Mouse (Mus musculus): ENCODE measurements around the gene Rasgrp2. TPM values are rescaled to one million over a fixed set of nuclear protein-coding genes. Genes with fewer than 3 reads are reported as not detected.

The Rasgrp2 gene
- polyA plus RNA-seq, 1 experiment from 2014 or later, result 34.8 TPM

DNA sequence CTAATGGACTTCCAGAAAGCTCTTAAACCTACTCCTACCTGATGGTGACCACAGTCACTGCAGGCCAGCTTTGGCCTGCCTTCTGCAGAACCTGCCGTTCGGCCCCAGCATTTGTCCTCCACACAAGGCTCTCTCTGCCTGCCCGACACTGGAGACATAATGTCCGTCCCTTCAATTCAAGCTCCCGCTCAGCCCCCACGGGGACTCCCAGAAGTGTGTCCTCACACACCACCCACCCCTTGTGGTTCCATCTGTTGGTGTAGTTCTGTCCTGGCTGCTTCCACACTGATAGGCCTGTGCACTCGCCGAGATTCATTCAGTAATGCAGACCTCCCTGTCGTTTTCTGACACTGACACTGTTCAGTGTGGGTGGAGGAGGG is 22.1 kb downstream of the Rasgrp2 start:
- H3K9ac ChIP-seq, result no peak overlapping the region
- H3K4me1 ChIP-seq (ENCODE audit: insufficient read depth), result 0 out of 2 replicates have a peak, but pooled peaks cover 3% of the 10 kb centered on the region
- H3K9me3 ChIP-seq (ENCODE audit: low read depth, low read length), result no peaks in the 10 kb centered on the region
- H3K27me3 ChIP-seq (ENCODE audit: insufficient read depth, low read length), result peaks cover 59% of the 10 kb centered on the region
- TF ChIP-seq CTCF (IDR thresholded peaks at IDR 0.05; ENCODE audit: low read depth), result no peak
- H3K4me2 ChIP-seq, result no peak overlapping the region
- 68% methylated on average over 9 of the region's 9 CpGs for WGBS
- H3K4me3 ChIP-seq (ENCODE audit: low read depth, low read length), result no peak overlapping the region
- DNase-seq (no peak), ATAC-seq (ENCODE audit: insufficient read depth) (no peak)
- H3K36me3 ChIP-seq (ENCODE audit: insufficient read depth), result no peaks in the 10 kb centered on the region
- no peak overlapping the region for H3K27ac ChIP-seq (ENCODE audit: low read depth)

DNA sequence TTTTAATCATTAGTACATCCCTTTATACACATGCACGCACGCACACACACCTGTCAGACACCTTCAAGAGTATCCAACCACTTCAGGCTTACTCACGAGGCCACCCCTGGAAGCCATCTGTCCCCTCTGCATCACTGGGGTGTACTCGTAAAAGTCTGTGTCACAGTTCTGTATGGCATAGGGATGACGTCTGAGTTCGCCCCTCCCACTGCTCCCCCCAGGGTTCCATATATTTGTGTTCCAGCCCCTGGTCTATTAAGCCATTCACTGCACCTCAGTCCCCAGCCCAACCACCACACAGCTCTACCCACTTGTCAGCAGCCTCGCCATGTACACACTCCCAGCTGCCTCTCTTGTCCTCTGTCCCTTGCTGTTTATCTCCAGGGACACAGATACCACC is 22.9 kb downstream of the Rasgrp2 start:
- Histone ChIP-seq H3K9ac (no peak overlapping the region), H3K27me3 (ENCODE audit: insufficient read depth, low read length) (peaks cover 67% of the 10 kb centered on the region), H3K36me3 (ENCODE audit: insufficient read depth) (no peaks in the 10 kb centered on the region), H3K4me3 (ENCODE audit: low read depth, low read length) (no peak overlapping the region), H3K9me3 (ENCODE audit: low read depth, low read length) (no peaks in the 10 kb centered on the region), H3K27ac (ENCODE audit: low read depth) (no peak overlapping the region), H3K4me1 (ENCODE audit: insufficient read depth) (0 out of 2 replicates have a peak, but pooled peaks cover 3% of the 10 kb centered on the region), H3K4me2 (no peak overlapping the region)
- ATAC-seq (ENCODE audit: insufficient read depth), result no peak
- no peak for DNase-seq
- 59% methylated on average over 7 of the region's 7 CpGs for WGBS
- no peak for TF ChIP-seq CTCF (IDR thresholded peaks at IDR 0.05; ENCODE audit: low read depth)

DNA sequence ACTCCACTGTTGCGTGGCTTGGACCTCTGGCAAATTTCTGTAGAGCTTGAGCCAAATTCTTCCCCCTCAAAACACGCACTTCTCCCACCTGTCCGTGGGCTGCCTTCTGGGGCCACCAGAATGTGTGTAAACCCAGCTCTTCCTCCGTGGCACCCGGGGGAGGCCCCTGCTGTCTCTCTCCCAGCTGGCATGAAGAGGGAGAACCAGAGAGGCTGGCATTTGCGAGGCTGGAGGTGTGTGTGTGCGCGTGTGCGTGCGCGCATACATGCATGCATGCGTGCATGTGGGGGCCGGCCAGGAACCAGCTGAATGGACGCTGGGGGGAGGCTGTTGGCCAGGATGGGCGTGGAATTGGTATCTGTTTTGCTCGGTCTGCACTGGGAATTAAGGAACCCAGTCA is 24.1 kb downstream of the Rasgrp2 start:
- TF ChIP-seq CTCF (IDR thresholded peaks at IDR 0.05; ENCODE audit: low read depth), result no peak
- no peak for ATAC-seq (ENCODE audit: insufficient read depth)
- Histone ChIP-seq H3K9me3 (ENCODE audit: low read depth, low read length) (no peaks in the 10 kb centered on the region), H3K4me1 (ENCODE audit: insufficient read depth) (0 out of 2 replicates have a peak, but pooled peaks cover 2% of the 10 kb centered on the region), H3K4me3 (ENCODE audit: low read depth, low read length) (no peak overlapping the region), H3K27ac (ENCODE audit: low read depth) (no peak overlapping the region), H3K27me3 (ENCODE audit: insufficient read depth, low read length) (peaks cover 69% of the 10 kb centered on the region), H3K36me3 (ENCODE audit: insufficient read depth) (no peaks in the 10 kb centered on the region), H3K9ac (no peak overlapping the region), H3K4me2 (no peak overlapping the region)
- WGBS, result 78% methylated on average over 16 of the region's 16 CpGs
- DNase-seq, result no peak

DNA sequence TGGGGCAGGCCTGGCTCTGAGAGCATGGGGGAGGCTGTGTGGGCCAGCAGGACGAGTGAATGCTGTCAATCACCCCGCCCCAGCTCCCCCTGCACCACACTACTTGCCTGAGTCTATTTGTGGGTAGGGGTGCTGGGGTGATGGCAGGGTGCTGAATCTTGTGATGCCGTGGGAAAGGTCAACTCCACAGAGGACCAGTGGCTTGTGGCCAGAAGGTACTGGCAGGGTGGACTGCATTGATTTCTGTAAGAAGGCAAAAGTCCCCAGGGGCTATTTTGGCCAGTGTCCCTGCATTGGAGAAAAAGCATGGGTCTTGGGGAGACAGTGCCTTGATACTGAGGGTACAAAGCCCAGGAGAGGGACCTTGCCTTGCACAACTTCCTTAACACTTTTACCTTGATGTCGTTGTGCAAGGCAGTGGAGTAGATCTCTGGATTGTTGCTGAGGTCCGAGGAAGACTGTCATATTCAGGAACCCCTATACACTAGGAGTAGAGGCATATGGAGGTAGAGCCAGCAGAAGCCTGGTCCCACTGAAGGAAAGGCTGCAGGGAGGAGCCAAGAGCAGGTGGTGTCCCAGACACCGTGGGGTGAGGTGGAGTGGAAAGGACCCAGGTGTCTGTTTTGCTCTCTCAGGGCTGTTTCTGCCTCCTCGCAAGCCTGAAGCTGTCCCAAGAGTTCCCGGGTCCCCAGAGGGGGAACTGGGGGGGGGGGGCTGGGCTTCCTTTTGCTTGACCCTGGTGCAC is 25.2 kb downstream of the Rasgrp2 start:
- no peaks in the 10 kb centered on the region for H3K9me3 ChIP-seq (ENCODE audit: low read depth, low read length)

DNA sequence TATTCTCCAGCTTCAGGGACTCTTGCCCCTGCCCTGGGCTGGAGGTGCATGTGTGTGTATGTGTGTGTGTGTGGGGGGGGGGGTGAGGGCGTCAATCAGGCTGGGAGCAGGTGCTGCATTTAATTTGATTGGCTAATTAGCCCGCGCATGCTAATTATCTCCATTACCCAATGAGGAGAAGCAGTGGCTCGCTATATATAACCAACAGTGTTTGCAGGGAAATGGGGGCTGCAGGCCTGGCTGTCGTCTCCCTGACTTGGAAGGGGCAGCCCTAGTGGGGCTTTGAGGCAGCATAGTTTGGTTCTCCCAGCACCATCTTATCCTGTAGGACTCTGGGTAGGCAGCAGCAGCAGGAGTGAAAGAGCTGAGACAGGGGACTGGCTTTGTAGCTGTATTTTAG is 26.5 kb downstream of the Rasgrp2 start:
- H3K36me3 ChIP-seq (ENCODE audit: insufficient read depth), result no peaks in the 10 kb centered on the region
- no peak for TF ChIP-seq CTCF (IDR thresholded peaks at IDR 0.05; ENCODE audit: low read depth)
- H3K4me3 ChIP-seq (ENCODE audit: low read depth, low read length), result no peak overlapping the region
- no peak overlapping the region for H3K27ac ChIP-seq (ENCODE audit: low read depth)
- no peak for DNase-seq
- 48% methylated on average over 5 of the region's 5 CpGs for WGBS
- peaks cover 5% of the 10 kb centered on the region; the same call in 1 of the 2 replicates for H3K4me1 ChIP-seq (ENCODE audit: insufficient read depth)
- no peak overlapping the region for H3K9ac ChIP-seq
- ATAC-seq (ENCODE audit: insufficient read depth), result no peak
- no peaks in the 10 kb centered on the region for H3K9me3 ChIP-seq (ENCODE audit: low read depth, low read length)
- peaks cover 69% of the 10 kb centered on the region for H3K27me3 ChIP-seq (ENCODE audit: insufficient read depth, low read length)
- H3K4me2 ChIP-seq, result no peak overlapping the region

More for the DNA sequence above, 25.2 kb downstream of the Rasgrp2 start:
- DNase-seq, result no peak
- no peak overlapping the region for H3K4me3 ChIP-seq (ENCODE audit: low read depth, low read length)
- no peak for ATAC-seq (ENCODE audit: insufficient read depth)
- H3K9ac ChIP-seq, result no peak overlapping the region
- TF ChIP-seq CTCF (IDR thresholded peaks at IDR 0.05; ENCODE audit: low read depth), result no peak
- H3K4me1 ChIP-seq (ENCODE audit: insufficient read depth), result peaks cover 5% of the 10 kb centered on the region; the same call in 1 of the 2 replicates
- 53% methylated on average over 7 of the region's 8 CpGs for WGBS
- H3K27ac ChIP-seq (ENCODE audit: low read depth), result no peak overlapping the region
- H3K36me3 ChIP-seq (ENCODE audit: insufficient read depth), result no peaks in the 10 kb centered on the region
- peaks cover 69% of the 10 kb centered on the region for H3K27me3 ChIP-seq (ENCODE audit: insufficient read depth, low read length)
- H3K4me2 ChIP-seq, result no peak overlapping the region

DNA sequence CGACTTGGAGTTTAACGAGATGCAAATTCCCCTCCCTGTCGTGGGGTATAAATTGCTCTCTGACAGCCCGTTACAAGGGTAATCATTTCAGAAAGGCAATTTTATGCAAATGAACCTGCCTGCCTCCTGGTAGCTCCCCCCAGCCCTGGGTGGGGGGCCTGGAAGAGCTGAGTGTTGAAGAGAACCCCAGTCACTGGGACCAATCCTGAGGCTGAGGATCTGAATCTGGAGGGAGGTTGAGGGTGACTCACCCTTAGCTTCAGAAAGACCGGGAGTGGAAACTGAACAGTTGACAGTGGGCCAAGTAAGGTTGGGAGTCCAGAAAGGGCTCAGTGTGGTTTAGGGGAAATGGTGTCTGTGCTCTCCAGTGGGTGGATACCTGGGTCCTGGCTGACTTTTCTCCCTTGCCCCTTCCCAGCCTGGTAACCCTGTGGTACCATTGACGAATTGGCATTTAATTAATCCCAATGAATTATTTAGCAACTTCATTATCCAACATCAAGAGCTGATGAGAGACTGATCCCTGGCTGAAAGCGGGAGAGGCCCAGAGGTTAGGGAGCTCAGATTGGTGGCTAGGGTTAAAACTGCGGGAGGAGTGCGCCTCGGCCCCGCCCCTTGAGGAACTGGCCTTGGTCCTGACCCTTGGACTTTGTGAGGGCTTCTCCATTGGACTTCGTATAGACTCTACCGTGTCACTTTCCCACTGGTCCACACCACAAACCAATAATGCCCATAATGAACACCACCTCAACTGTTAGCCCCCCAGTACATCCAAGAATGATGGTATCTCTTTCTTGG is 27.8 kb downstream of the Rasgrp2 start:
- DNase-seq, result peak; percentile 86
- H3K4me3 ChIP-seq (ENCODE audit: low read depth, low read length), result no peak overlapping the region
- no peaks in the 10 kb centered on the region for H3K9me3 ChIP-seq (ENCODE audit: low read depth, low read length)
- peak; percentile 48; the same call in 1 of the 2 replicates for ATAC-seq (ENCODE audit: insufficient read depth)
- no peaks in the 10 kb centered on the region for H3K36me3 ChIP-seq (ENCODE audit: insufficient read depth)
- H3K4me2 ChIP-seq, result no peak overlapping the region
- peaks cover 64% of the 10 kb centered on the region for H3K27me3 ChIP-seq (ENCODE audit: insufficient read depth, low read length)
- no peak overlapping the region for H3K27ac ChIP-seq (ENCODE audit: low read depth)
- WGBS, result 22% methylated on average over 13 of the region's 13 CpGs
- no peak for TF ChIP-seq CTCF (IDR thresholded peaks at IDR 0.05; ENCODE audit: low read depth)
- no peak overlapping the region for H3K9ac ChIP-seq
- peaks cover 5% of the 10 kb centered on the region; the same call in 1 of the 2 replicates for H3K4me1 ChIP-seq (ENCODE audit: insufficient read depth)

Data from lung, embryonic 14.5 days (tissue).